Comparison of ENCODE assay signal across 36 mouse cellular contexts in genomic region chr10:75740866-75741265, GRCm38 (mm10). TPM values are rescaled to one million over a fixed set of nuclear protein-coding genes. Genes with fewer than 3 reads are reported as not detected.
A peak's percentile ranks its signal among the peaks of the same experiment; 100 is the strongest.
DNase-seq lines count a peak whose midpoint lies in the region; TF ChIP-seq lines count a peak whose summit lies in the region.
"Had no signal": no experiment of that assay in that cellular context is flagged by ENCODE, and none has a peak within 500 bp of the region (broad histone marks: within the 10 kb centered on the region; RNA-seq: fewer than 3 reads in every experiment).

No protein-coding gene starts in this region.

- no peaks in the 10 kb centered on the region for H3K27me3 ChIP-seq in cerebellum, adult 2 months (ENCODE audit: control insufficient read depth, insufficient read depth, low read length)
- H3K27me3 ChIP-seq: CH12.LX; forebrain, embryonic 12.5 days; hindbrain, embryonic 15.5 days; liver, embryonic 12.5 days; midbrain, embryonic 13.5 days; neural tube, embryonic 13.5 days had no signal

- H3K27ac ChIP-seq in cerebellum, adult 2 months (ENCODE audit: insufficient read depth, low read length) = no peak overlapping the region
- H3K27ac ChIP-seq: forebrain, embryonic 12.5 days; hindbrain, embryonic 10.5 days; hindbrain, embryonic 15.5 days; liver, embryonic 12.5 days; macrophage; midbrain, embryonic 13.5 days; neural tube, embryonic 13.5 days had no signal

- peaks cover 25% of the 10 kb centered on the region for H3K4me1 ChIP-seq in cerebellum, adult 2 months (ENCODE audit: control insufficient read depth, insufficient read depth, low read length)
- H3K4me1 ChIP-seq: forebrain, embryonic 12.5 days; hindbrain, embryonic 10.5 days; hindbrain, embryonic 15.5 days; liver, embryonic 12.5 days; midbrain, embryonic 13.5 days had no signal

- TF ChIP-seq POLR2A in cerebellum, adult 2 months (IDR thresholded peaks at IDR 0.05; ENCODE audit: borderline replicate concordance, insufficient read depth, low read length) = no peak

- WGBS in cerebellum, adult 2 months = 10% methylated on average over 3 of the region's 3 CpGs

- no peak for TF ChIP-seq CTCF in cerebellum, adult 2 months (IDR thresholded peaks at IDR 0.05; ENCODE audit: borderline replicate concordance, insufficient read depth, low read depth, low read length)

- DNase-seq in adrenal gland, adult 2 months = peak; percentile 13
- no peak for DNase-seq in adrenal gland, adult 8-10 months
- DNase-seq in cerebellum, adult 2 months = peak; percentile 34 to 54
- no peak for DNase-seq in cerebellum, adult 9-11 months
- peak; percentile 14 for DNase-seq in kidney, adult 11 months
- no peak for DNase-seq in kidney, postnatal 14 days
- DNase-seq in urinary bladder, postnatal 14 days (ENCODE audit: low spot score) = peak; percentile 11
- DNase-seq in urinary bladder, adult 2 months (ENCODE audit: low spot score) = no peak
- DNase-seq: cerebellum, adult 8-10 months; forebrain, postnatal 0 days; heart, postnatal 14 days; kidney, adult 18-20 months; kidney, postnatal 4 days; layer of hippocampus, postnatal 36 days; left cerebral cortex, postnatal 4 days; liver, postnatal 0 days; right cerebral cortex, postnatal 4 days had no signal

- no peak overlapping the region for H3K4me3 ChIP-seq in cerebellum, adult 2 months (replicated peaks; ENCODE audit: insufficient read depth, low read depth, low read length)
- H3K4me3 ChIP-seq: erythroblast, embryonic 14.5 days; forebrain, embryonic 12.5 days; hindbrain, embryonic 10.5 days; hindbrain, embryonic 15.5 days; liver, embryonic 12.5 days; midbrain, embryonic 13.5 days; neural tube, embryonic 13.5 days had no signal

RNA-seq across cellular contexts. Expression of gene Cabin1, which starts 23.3 kb away (rescaled TPM):
- 10 to 100 TPM; 24.2 to 31.9 TPM for total RNA-seq in adrenal gland, adult 2 months (2021)
- polyA plus RNA-seq in adrenal gland, adult 2 months (2012; rRNA removed) = 38.4 and 42.6 TPM in 2 replicates
- total RNA-seq in adrenal gland, adult 8-10 months (2022) = 10 to 100 TPM; 35.7 to 69.0 (median 43.8) TPM
- polyA plus RNA-seq in cerebellum, adult 2 months (2012; rRNA removed) = 48.6 and 62.2 TPM in 2 replicates
- 32.9 and 41.2 TPM in 2 replicates for polyA plus RNA-seq in urinary bladder, adult 2 months (2012; rRNA removed)

RNA-seq across cellular contexts. Expression of gene Ddt, which starts 32.3 kb away (rescaled TPM):
- 100 to 1,000 TPM; 177 to 205 TPM for total RNA-seq in adrenal gland, adult 2 months (2021)
- polyA plus RNA-seq in adrenal gland, adult 2 months (2012; rRNA removed) = 240 and 255 TPM in 2 replicates
- 100 to 1,000 TPM in 2 of 4 experiments, 10 to 100 TPM in 2; 85.8 to 143 (median 110) TPM for total RNA-seq in adrenal gland, adult 8-10 months (2022)
- 146 and 151 TPM in 2 replicates for polyA plus RNA-seq in cerebellum, adult 2 months (2012; rRNA removed)
- 54.4 and 60.6 TPM in 2 replicates for polyA plus RNA-seq in urinary bladder, adult 2 months (2012; rRNA removed)

RNA-seq across cellular contexts. Expression of gene Gm20441, which starts 39.9 kb away (rescaled TPM):
- total RNA-seq in adrenal gland, adult 2 months (2021) = not detected
- polyA plus RNA-seq in adrenal gland, adult 2 months (2012; rRNA removed) = not detected in 2 replicates
- total RNA-seq in adrenal gland, adult 8-10 months (2022) = not detected
- not detected in 2 replicates for polyA plus RNA-seq in cerebellum, adult 2 months (2012; rRNA removed)
- polyA plus RNA-seq in urinary bladder, adult 2 months (2012; rRNA removed) = 0.40 and 0.74 TPM in 2 replicates
- total RNA-seq: ES-E14; forebrain, postnatal 0 days; granulocyte monocyte progenitor cell, adult 5-6 weeks; heart, postnatal 14 days; layer of hippocampus, adult 8-10 months; layer of hippocampus, postnatal 36 days; left cerebral cortex, postnatal 4 days; megakaryocyte-erythroid progenitor cell, adult 5-6 weeks had no signal
- polyA plus RNA-seq: C2C12; cortical plate, adult 2 months; embryonic facial prominence, embryonic 14.5 days; erythroblast, embryonic 14.5 days; forebrain, embryonic 12.5 days; forebrain, postnatal 0 days; heart, embryonic 14.5 days; hindbrain, embryonic 10.5 days; hindbrain, embryonic 15.5 days; inflammation-experienced regulatory T-cells, adult 6 months; liver, embryonic 12.5 days; liver, postnatal 0 days; macrophage; midbrain, embryonic 13.5 days; neural tube, embryonic 13.5 days; thymus, postnatal 0 days had no signal

RNA-seq across cellular contexts. Expression of gene Gstt3, which starts 40.3 kb away (rescaled TPM):
- 10 to 100 TPM; 16.9 to 28.9 TPM for total RNA-seq in adrenal gland, adult 2 months (2021)
- polyA plus RNA-seq in adrenal gland, adult 2 months (2012; rRNA removed) = 14.6 and 17.2 TPM in 2 replicates
- total RNA-seq in adrenal gland, adult 8-10 months (2022) = 10 to 100 TPM; 28.7 to 37.8 (median 34.4) TPM
- polyA plus RNA-seq in cerebellum, adult 2 months (2012; rRNA removed) = 8.5 and 8.7 TPM in 2 replicates
- 130 and 148 TPM in 2 replicates for polyA plus RNA-seq in urinary bladder, adult 2 months (2012; rRNA removed)
- polyA plus RNA-seq: erythroblast, embryonic 14.5 days had no signal

RNA-seq across cellular contexts. Expression of gene Gstt1, which starts 57.5 kb away (rescaled TPM):
- 10 to 100 TPM; 52.0 to 64.8 TPM for total RNA-seq in adrenal gland, adult 2 months (2021)
- polyA plus RNA-seq in adrenal gland, adult 2 months (2012; rRNA removed) = 50.9 and 61.2 TPM in 2 replicates
- 10 to 100 TPM; 49.4 to 80.4 (median 66.3) TPM for total RNA-seq in adrenal gland, adult 8-10 months (2022)
- polyA plus RNA-seq in cerebellum, adult 2 months (2012; rRNA removed) = 37.6 and 40.1 TPM in 2 replicates
- 160 and 208 TPM in 2 replicates for polyA plus RNA-seq in urinary bladder, adult 2 months (2012; rRNA removed)
- total RNA-seq: granulocyte monocyte progenitor cell, adult 5-6 weeks had no signal

Comparison
In these comparisons a context has a peak if more than half of its experiments do, and no peak if none do; other contexts are left out.
1. DNase-seq: peak in adrenal gland, adult 2 months (single experiment), cerebellum, adult 2 months (2 of 2), kidney, adult 11 months (single experiment) and urinary bladder, postnatal 14 days (single experiment); none in adrenal gland, adult 8-10 months (single experiment), cerebellum, adult 9-11 months (single experiment), kidney, postnatal 14 days (single experiment) and urinary bladder, adult 2 months (single experiment).